ENCODE assay signal across 31 mouse cellular contexts in the genomic region with DNA sequence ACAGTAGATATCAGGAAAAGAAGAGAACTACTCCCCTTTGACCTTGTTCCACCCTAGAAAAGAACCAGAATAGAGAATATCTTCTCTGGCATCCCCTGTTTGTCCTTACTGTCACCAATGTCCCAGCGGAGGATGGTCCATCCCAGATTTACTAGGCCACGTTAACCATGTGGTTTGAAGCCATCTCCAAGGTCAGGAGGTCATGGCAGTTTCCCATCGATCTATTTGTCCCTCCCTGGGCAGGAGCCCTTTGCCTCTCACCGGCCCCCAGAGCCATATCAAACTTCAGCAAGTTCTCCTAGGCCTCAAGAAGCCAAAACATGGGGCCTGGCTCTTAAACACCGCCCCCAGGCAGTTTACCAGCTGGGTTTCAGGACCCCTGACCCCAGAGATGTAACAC. TPM values are rescaled to one million over a fixed set of nuclear protein-coding genes. Genes with fewer than 3 reads are reported as not detected.
A peak's percentile ranks its signal among the peaks of the same experiment; 100 is the strongest.
DNase-seq lines count a peak whose midpoint lies in the region; ATAC-seq and TF ChIP-seq lines count a peak whose summit lies in the region.
"Had no signal": no experiment of that assay in that cellular context is flagged by ENCODE, and none has a peak within 500 bp of the region (broad histone marks: within the 10 kb centered on the region; RNA-seq: fewer than 3 reads in every experiment).

No protein-coding gene starts in this region.

- no peak for TF ChIP-seq CTCF in liver, postnatal 0 days (IDR thresholded peaks at IDR 0.05; ENCODE audit: low read depth)

- H3K4me1 ChIP-seq in embryonic facial prominence, embryonic 10.5 days = peaks cover 56% of the 10 kb centered on the region
- H3K4me1 ChIP-seq in liver, embryonic 12.5 days = no peaks in the 10 kb centered on the region; the same call in 1 of the 2 replicates
- H3K4me1 ChIP-seq in liver, postnatal 0 days (ENCODE audit: insufficient read depth) = peaks cover 4% of the 10 kb centered on the region; the same call in 1 of the 2 replicates
- H3K4me1 ChIP-seq in midbrain, embryonic 11.5 days (ENCODE audit: control insufficient read depth, insufficient read depth, low read length) = peaks cover 7% of the 10 kb centered on the region
- H3K4me1 ChIP-seq: forebrain, embryonic 15.5 days had no signal

- H3K9me3 ChIP-seq in embryonic facial prominence, embryonic 10.5 days = no peaks in the 10 kb centered on the region
- no peaks in the 10 kb centered on the region for H3K9me3 ChIP-seq in liver, embryonic 12.5 days (replicated peaks)
- no peaks in the 10 kb centered on the region for H3K9me3 ChIP-seq in liver, postnatal 0 days (ENCODE audit: low read length)
- no peaks in the 10 kb centered on the region for H3K9me3 ChIP-seq in midbrain, embryonic 11.5 days (ENCODE audit: control insufficient read depth, low read length)
- H3K9me3 ChIP-seq: embryonic facial prominence, embryonic 12.5 days; forebrain, embryonic 10.5 days; forebrain, embryonic 15.5 days; heart, embryonic 12.5 days; neural tube, embryonic 12.5 days had no signal

- H3K9ac ChIP-seq in liver, embryonic 12.5 days = no peak overlapping the region
- no peak overlapping the region; the same call in 1 of the 2 replicates for H3K9ac ChIP-seq in liver, postnatal 0 days (replicated peaks)
- no peak overlapping the region for H3K9ac ChIP-seq in midbrain, embryonic 11.5 days (ENCODE audit: low read length)
- H3K9ac ChIP-seq: embryonic facial prominence, embryonic 12.5 days; forebrain, embryonic 15.5 days; heart, embryonic 12.5 days; hindbrain, embryonic 14.5 days; neural tube, embryonic 12.5 days had no signal

- peak overlapping the region; percentile 67 for H3K27ac ChIP-seq in embryonic facial prominence, embryonic 10.5 days (replicated peaks)
- H3K27ac ChIP-seq in liver, embryonic 12.5 days = peak overlapping the region; percentile 58; the same call in 1 of the 2 replicates
- no peak overlapping the region for H3K27ac ChIP-seq in liver, postnatal 0 days (ENCODE audit: low read depth)
- H3K27ac ChIP-seq in midbrain, embryonic 11.5 days (ENCODE audit: low read depth, low read length) = no peak overlapping the region
- H3K27ac ChIP-seq: embryonic facial prominence, embryonic 12.5 days; forebrain, embryonic 10.5 days; forebrain, embryonic 15.5 days; heart, adult 2 months; hindbrain, embryonic 14.5 days; left cerebral cortex, adult 2 months; neural tube, embryonic 12.5 days had no signal

- WGBS in embryonic facial prominence, embryonic 10.5 days = 33% methylated on average over 5 of the region's 5 CpGs
- 65% methylated on average over 5 of the region's 5 CpGs for WGBS in liver, embryonic 12.5 days (ENCODE audit: insufficient replicate concordance)
- WGBS in liver, postnatal 0 days (ENCODE audit: insufficient replicate concordance) = 52% methylated on average over 5 of the region's 5 CpGs
- 59% methylated on average over 5 of the region's 5 CpGs for WGBS in midbrain, embryonic 11.5 days

- no peaks in the 10 kb centered on the region for H3K36me3 ChIP-seq in embryonic facial prominence, embryonic 10.5 days (replicated peaks)
- no peaks in the 10 kb centered on the region for H3K36me3 ChIP-seq in liver, embryonic 12.5 days
- H3K36me3 ChIP-seq in liver, postnatal 0 days (replicated peaks; ENCODE audit: insufficient read depth, low read length) = no peaks in the 10 kb centered on the region
- H3K36me3 ChIP-seq in midbrain, embryonic 11.5 days (ENCODE audit: control insufficient read depth, insufficient read depth, low read length) = no peaks in the 10 kb centered on the region
- H3K36me3 ChIP-seq: embryonic facial prominence, embryonic 12.5 days; forebrain, embryonic 10.5 days; forebrain, embryonic 15.5 days; heart, embryonic 12.5 days; neural tube, embryonic 12.5 days had no signal

- H3K4me3 ChIP-seq in embryonic facial prominence, embryonic 10.5 days = no peak overlapping the region
- no peak overlapping the region for H3K4me3 ChIP-seq in liver, embryonic 12.5 days
- no peak overlapping the region for H3K4me3 ChIP-seq in liver, postnatal 0 days (ENCODE audit: low read depth, low read length)
- H3K4me3 ChIP-seq in midbrain, embryonic 11.5 days (ENCODE audit: low read depth, low read length) = no peak overlapping the region
- H3K4me3 ChIP-seq: embryonic facial prominence, embryonic 12.5 days; forebrain, embryonic 10.5 days; forebrain, embryonic 15.5 days; heart, adult 2 months; heart, embryonic 12.5 days; left cerebral cortex, adult 2 months; neural tube, embryonic 12.5 days had no signal

- ATAC-seq in liver, embryonic 12.5 days = peak; percentile 46; the same call in 1 of the 2 replicates
- ATAC-seq in liver, postnatal 0 days = peak; percentile 79
- ATAC-seq in midbrain, embryonic 11.5 days (ENCODE audit: low FRiP score) = no peak
- ATAC-seq: forebrain, embryonic 15.5 days; inflammation-experienced regulatory T-cells, adult 6 months; lung, postnatal 0 days; midbrain, embryonic 16.5 days; Patski had no signal

- TF ChIP-seq EP300 in liver, postnatal 0 days (IDR thresholded peaks at IDR 0.05; ENCODE audit: low read depth) = no peak

- peaks cover 26% of the 10 kb centered on the region; the same call in 1 of the 2 replicates for H3K27me3 ChIP-seq in embryonic facial prominence, embryonic 10.5 days (replicated peaks; ENCODE audit: low read depth, poor library complexity, severe bottlenecking)
- H3K27me3 ChIP-seq in liver, embryonic 12.5 days (replicated peaks) = 0 out of 2 replicates have a peak, but pooled peaks cover 2% of the 10 kb centered on the region
- H3K27me3 ChIP-seq in liver, postnatal 0 days (ENCODE audit: insufficient read depth, low read length) = no peaks in the 10 kb centered on the region
- H3K27me3 ChIP-seq in midbrain, embryonic 11.5 days (ENCODE audit: control insufficient read depth, insufficient read depth, low read length) = no peaks in the 10 kb centered on the region; the same call in none of the 2 replicates
- H3K27me3 ChIP-seq: CH12.LX; embryonic facial prominence, embryonic 12.5 days; forebrain, embryonic 15.5 days had no signal

- intact Hi-C loops in left cerebral cortex, postnatal 14 days (cut with DNase I) = no loop called here

- DNase-seq in embryo, embryonic 10 days (ENCODE audit: low spot score) = peak; percentile 68
- no peak for DNase-seq in embryo, embryonic 11 days
- no peak for DNase-seq in embryonic facial prominence, embryonic 10.5 days (ENCODE audit: low spot score)
- DNase-seq in liver, postnatal 0 days = peak; percentile 69
- no peak for DNase-seq in midbrain, embryonic 11.5 days (ENCODE audit: low spot score, missing footprints)
- DNase-seq in left cerebral cortex, postnatal 14 days (ENCODE audit: low spot score in 2 of 2) = no peak
- no peak for DNase-seq in gastrocnemius, postnatal 10 days
- DNase-seq: adrenal gland, postnatal 14 days; cerebellum, adult 11 months; cerebellum, adult 9-10 months; gastrocnemius, postnatal 36 days; heart, adult 2 months; heart, postnatal 4 days; kidney, adult 11 months; kidney, postnatal 14 days; lung, adult 18-20 months; lung, postnatal 4 days; thymus, postnatal 4 days had no signal

- H3K4me2 ChIP-seq in liver, embryonic 12.5 days = no peak overlapping the region
- no peak overlapping the region; the same call in 1 of the 2 replicates for H3K4me2 ChIP-seq in liver, postnatal 0 days (ENCODE audit: low read depth, low read length)
- no peak overlapping the region for H3K4me2 ChIP-seq in midbrain, embryonic 11.5 days
- H3K4me2 ChIP-seq: embryonic facial prominence, embryonic 12.5 days; forebrain, embryonic 15.5 days; heart, embryonic 12.5 days; hindbrain, embryonic 14.5 days; neural tube, embryonic 12.5 days had no signal

RNA-seq across cellular contexts. Expression of a gene that starts 42.2 kb away (rescaled TPM):
- 94.6 and 99.1 TPM in 2 replicates for polyA plus RNA-seq in embryonic facial prominence, embryonic 10.5 days (2016; fragmentation: Nextera tagmentation; extraction: Ambion mirVana)
- polyA plus RNA-seq in liver, embryonic 12.5 days (2016; fragmentation: Nextera tagmentation; extraction: Ambion mirVana) = 41.8 and 45.9 TPM in 2 replicates
- polyA plus RNA-seq in liver, postnatal 0 days (2015; fragmentation: Nextera tagmentation; extraction: Ambion mirVana) = 19.4 and 19.5 TPM in 2 replicates
- polyA plus RNA-seq in midbrain, embryonic 11.5 days (2014; fragmentation: Nextera tagmentation; extraction: Ambion mirVana) = 92.6 and 97.5 TPM in 2 replicates
- 10 to 100 TPM; 45.7 to 50.4 TPM for total RNA-seq in left cerebral cortex, postnatal 14 days (2021)
- total RNA-seq in gastrocnemius, postnatal 10 days (2021) = 10 to 100 TPM; 22.4 to 30.2 TPM

Comparison
In these comparisons a context has a peak if more than half of its experiments do, and no peak if none do; other contexts are left out.
1. DNase-seq: peak in embryo, embryonic 10 days (single experiment) and liver, postnatal 0 days (single experiment); none in embryo, embryonic 11 days (single experiment), embryonic facial prominence, embryonic 10.5 days (single experiment), midbrain, embryonic 11.5 days (single experiment), left cerebral cortex, postnatal 14 days (0 of 2) and gastrocnemius, postnatal 10 days (single experiment).
2. H3K27ac ChIP-seq: peak in embryonic facial prominence, embryonic 10.5 days (single experiment) and liver, embryonic 12.5 days (single experiment); none in liver, postnatal 0 days (single experiment) and midbrain, embryonic 11.5 days (single experiment).